Comparison of ENCODE assay signal across 11 mouse cellular contexts in the genomic region with DNA sequence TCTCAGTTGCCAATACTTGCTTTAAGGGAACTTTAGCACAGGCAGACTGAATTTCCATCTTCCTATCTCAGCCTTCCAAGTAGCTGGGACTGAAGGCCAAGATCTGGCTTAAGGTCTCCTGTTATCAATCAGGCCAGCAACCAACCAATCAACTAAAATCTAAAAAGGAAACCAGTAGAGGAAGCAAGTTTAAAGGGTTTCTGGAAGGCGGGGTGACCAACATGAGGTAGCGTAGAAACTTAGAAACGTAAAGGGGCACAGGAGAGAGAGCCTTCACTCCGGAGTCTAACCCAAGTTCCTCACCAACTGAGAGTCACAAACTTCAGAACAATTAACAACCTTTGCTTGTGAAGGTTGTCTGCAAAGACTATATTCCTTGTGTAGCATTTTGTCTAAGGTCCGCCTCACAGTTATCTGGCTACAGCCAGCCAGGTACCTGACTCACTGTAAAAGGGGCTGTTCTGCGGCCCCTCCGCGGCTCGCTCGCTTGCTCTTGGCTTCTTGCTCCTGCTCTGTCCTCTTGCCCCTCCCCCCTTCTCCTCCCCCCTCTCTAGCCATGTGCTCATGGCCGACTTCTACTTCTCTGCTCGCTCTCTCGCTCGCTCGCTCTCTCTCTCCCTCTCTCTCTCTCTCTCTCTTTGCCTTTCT. TPM values are rescaled to one million over a fixed set of nuclear protein-coding genes. Genes with fewer than 3 reads are reported as not detected.
DNase-seq lines count a peak whose midpoint lies in the region; ATAC-seq lines count a peak whose summit lies in the region.
"Had no signal": no experiment of that assay in that cellular context is flagged by ENCODE, and none has a peak within 500 bp of the region (broad histone marks: within the 10 kb centered on the region; RNA-seq: fewer than 3 reads in every experiment).

No protein-coding gene starts in this region.

- intact Hi-C loops in heart, postnatal 14 days (cut with DNase I): no loop called here

- 33% methylated on average over 15 of the region's 15 CpGs for WGBS in heart, embryonic 14.5 days
- WGBS in liver, embryonic 11.5 days: 15% methylated on average over 15 of the region's 15 CpGs

- peaks cover 20 to 43% of the 10 kb centered on the region in 2 experiments for H3K4me1 ChIP-seq in heart, embryonic 14.5 days (ENCODE audit: control insufficient read depth in 2 of 2, insufficient read depth in 2 of 2, low read length in 2 of 2)
- H3K4me1 ChIP-seq in liver, embryonic 11.5 days (replicated peaks; ENCODE audit: control insufficient read depth, insufficient read depth, low read length): peaks cover 54% of the 10 kb centered on the region

- H3K9ac ChIP-seq in heart, embryonic 14.5 days (ENCODE audit: low read length): peak overlapping the region; percentile 3; the same call in 1 of the 2 replicates
- peak overlapping the region; percentile 72 for H3K9ac ChIP-seq in liver, embryonic 11.5 days (ENCODE audit: low read depth, low read length)

- DNase-seq in heart, postnatal 14 days: no peak
- peak; percentile 79 for DNase-seq in A20 (ENCODE audit: low read depth, low spot score)
- DNase-seq in ZHBTc4 (ENCODE audit: low read depth, low spot score): peak; percentile 77
- peak; percentile 72 for DNase-seq in liver, embryonic 11.5 days (ENCODE audit: low spot score)
- DNase-seq in layer of hippocampus, adult 11-12 months (ENCODE audit: low spot score): no peak
- DNase-seq in adrenal gland, adult 8-10 months: no peak
- no peak for DNase-seq in embryo, embryonic 10.5 days (ENCODE audit: low spot score)
- DNase-seq: cerebellum, adult 11 months; gastrocnemius, adult 2 months; kidney, postnatal 14 days had no signal

- ATAC-seq in heart, embryonic 14.5 days (ENCODE audit: insufficient number of reproducible peaks, insufficient read depth, low FRiP score, low read depth): no peak
- peak; percentile 33 for ATAC-seq in liver, embryonic 11.5 days (replicated peaks; ENCODE audit: low FRiP score)

- no peaks in the 10 kb centered on the region for H3K9me3 ChIP-seq in heart, embryonic 14.5 days (ENCODE audit: control insufficient read depth, low read length)
- H3K9me3 ChIP-seq in liver, embryonic 11.5 days (ENCODE audit: control insufficient read depth, low read length): no peaks in the 10 kb centered on the region

- no peak overlapping the region for H3K4me2 ChIP-seq in heart, embryonic 14.5 days (ENCODE audit: low read length)
- H3K4me2 ChIP-seq in liver, embryonic 11.5 days: peak overlapping the region; percentile 73

- H3K4me3 ChIP-seq in heart, embryonic 14.5 days (ENCODE audit: control insufficient read depth in 1 of 2, insufficient read depth in 1 of 2, low read depth in 1 of 2, low read length in 2 of 2): no peak overlapping the region
- peak overlapping the region; percentile 33 for H3K4me3 ChIP-seq in liver, embryonic 11.5 days (ENCODE audit: low read depth, low read length)
- H3K4me3 ChIP-seq: gastrocnemius, adult 2 months had no signal

- peaks cover 14% of the 10 kb centered on the region for H3K36me3 ChIP-seq in heart, embryonic 14.5 days (ENCODE audit: control insufficient read depth, insufficient read depth, low read length)
- peaks cover 10% of the 10 kb centered on the region for H3K36me3 ChIP-seq in liver, embryonic 11.5 days (ENCODE audit: control insufficient read depth, insufficient read depth, low read length)

- no peak overlapping the region; a peak in 1 of 4 replicates for H3K27ac ChIP-seq in heart, embryonic 14.5 days (replicated peaks in 1 of 2; ENCODE audit: control insufficient read depth in 1 of 2, insufficient read depth in 1 of 2, low read depth in 2 of 2, low read length in 2 of 2)
- H3K27ac ChIP-seq in liver, embryonic 11.5 days (ENCODE audit: low read depth, low read length): peak overlapping the region; percentile 96
- H3K27ac ChIP-seq: gastrocnemius, adult 2 months had no signal

- no peaks in the 10 kb centered on the region for H3K27me3 ChIP-seq in heart, embryonic 14.5 days (ENCODE audit: control insufficient read depth, insufficient read depth, low read length)
- H3K27me3 ChIP-seq in liver, embryonic 11.5 days (replicated peaks; ENCODE audit: control insufficient read depth, insufficient read depth, low read length): no peaks in the 10 kb centered on the region

RNA-seq across cellular contexts. Expression of gene Hsp90aa1, which starts 3.9 kb away (rescaled TPM):
- 635 and 675 TPM in 2 replicates for polyA plus RNA-seq in heart, embryonic 14.5 days (2014; fragmentation: Nextera tagmentation; extraction: Ambion mirVana)
- total RNA-seq in heart, postnatal 14 days (2021): 100 to 1,000 TPM in 1 of 2 experiments, 10 to 100 TPM in 1; 98.6 to 163 TPM
- polyA plus RNA-seq in liver, embryonic 11.5 days (2014; fragmentation: Nextera tagmentation; extraction: Ambion mirVana): 1,759 and 1,828 TPM in 2 replicates
- 100 to 1,000 TPM; 272 to 830 (median 476) TPM for total RNA-seq in adrenal gland, adult 8-10 months (2022)

RNA-seq across cellular contexts. Expression of gene 1700001K19Rik, which starts 16.2 kb away (rescaled TPM):
- polyA plus RNA-seq in heart, embryonic 14.5 days (2014; fragmentation: Nextera tagmentation; extraction: Ambion mirVana): not detected in 2 replicates
- not detected for total RNA-seq in heart, postnatal 14 days (2021)
- polyA plus RNA-seq in liver, embryonic 11.5 days (2014; fragmentation: Nextera tagmentation; extraction: Ambion mirVana): not detected in 2 replicates
- not detected for total RNA-seq in adrenal gland, adult 8-10 months (2022)
- total RNA-seq: gastrocnemius, adult 2 months had no signal

RNA-seq across cellular contexts. Expression of gene Wdr20, which starts 39.1 kb away (rescaled TPM):
- polyA plus RNA-seq in heart, embryonic 14.5 days (2014; fragmentation: Nextera tagmentation; extraction: Ambion mirVana): 16.1 and 16.3 TPM in 2 replicates
- total RNA-seq in heart, postnatal 14 days (2021): 10 to 100 TPM; 32.9 to 35.2 TPM
- polyA plus RNA-seq in liver, embryonic 11.5 days (2014; fragmentation: Nextera tagmentation; extraction: Ambion mirVana): 17.7 and 18.2 TPM in 2 replicates
- 10 to 100 TPM; 50.6 to 70.4 (median 56.8) TPM for total RNA-seq in adrenal gland, adult 8-10 months (2022)

Comparison
In these comparisons a context has a peak if more than half of its experiments do, and no peak if none do; other contexts are left out.
1. DNase-seq: peak in A20 (single experiment), ZHBTc4 (single experiment) and liver, embryonic 11.5 days (single experiment); none in heart, postnatal 14 days (0 of 2), layer of hippocampus, adult 11-12 months (single experiment), adrenal gland, adult 8-10 months (single experiment) and embryo, embryonic 10.5 days (single experiment).